Mouse (Mus musculus) heart, embryonic 11.5 days (tissue): ENCODE measurements around the gene Plaur. TPM values are rescaled to one million over a fixed set of nuclear protein-coding genes. Genes with fewer than 3 reads are reported as not detected.

Experiments used
- ATAC-seq: fragments of 200-750 bp; cut with Nextera tagmentation; replicated peaks from 2 replicates; pipeline ENCODE4 v1.8.0; 2017; ENCODE audit warnings: moderate library complexity; ENCODE audit not compliant: insufficient number of reproducible peaks, low FRiP score, low TSS enrichment
- H3K27ac ChIP-seq: fragments of 300-500 bp; sonication (generic); 2 replicates; pipeline ENCODE4 v1.5.1; 2014; ENCODE audit warnings: mild to moderate bottlenecking, low read depth, low read length
- H3K27me3 ChIP-seq: fragments of 300-500 bp; sonication (generic); 2 replicates; pipeline ENCODE4 v1.6.1; 2014; ENCODE audit warnings: mild to moderate bottlenecking, low read length, mixed read lengths; ENCODE audit not compliant: control insufficient read depth, insufficient read depth
- H3K36me3 ChIP-seq: fragments of 300-500 bp; sonication (generic); 2 replicates; pipeline ENCODE4 v1.6.1; 2014; ENCODE audit warnings: mild to moderate bottlenecking, low read length, moderate library complexity, mixed read lengths; ENCODE audit not compliant: control insufficient read depth, insufficient read depth
- H3K4me1 ChIP-seq: fragments of 300-500 bp; sonication (generic); 2 replicates; pipeline ENCODE4 v1.6.1; 2014; ENCODE audit warnings: low read length; ENCODE audit not compliant: control insufficient read depth, insufficient read depth
- H3K4me2 ChIP-seq: fragments of 300-500 bp; sonication (generic); 2 replicates; pipeline ENCODE4 v1.6.1; 2014; ENCODE audit warnings: mild to moderate bottlenecking, moderate library complexity
- H3K4me3 ChIP-seq: fragments of 300-500 bp; sonication (generic); 2 replicates; pipeline ENCODE4 v1.5.1; 2014; ENCODE audit warnings: low read depth, low read length
- H3K9ac ChIP-seq: fragments of 300-500 bp; sonication (generic); 2 replicates; pipeline ENCODE4 v1.6.1; 2014; ENCODE audit warnings: mild to moderate bottlenecking, low read depth, low read length, moderate library complexity
- H3K9me3 ChIP-seq: fragments of 300-500 bp; sonication (generic); replicated peaks from 2 replicates; pipeline ENCODE4 v1.6.1; 2016; ENCODE audit warnings: low read length; ENCODE audit not compliant: control insufficient read depth
- WGBS: fragments of 180-500 bp; shearing (Covaris S2); extraction: QIAGEN DNeasy Blood & Tissue Kit; methylation state at CpG from one replicate; pipeline ENCODE4 v1.1.7; 2014; ENCODE audit not compliant: insufficient replicate concordance; 5-methylcytosine and 5-hydroxymethylcytosine counted together
- polyA plus RNA-seq: library from polyadenylated mRNA; unstranded; fragments of >200 nt; fragmentation: Nextera tagmentation; extraction: Ambion mirVana; gene quantifications from 2 replicates; pipeline ENCODE4 v1.2.1, GENCODE M21; 2014

Plaur gene
- polyA plus RNA-seq, 1 experiment from 2014 or later: 6.9 TPM

GRCm38 (mm10) chr7:24439191-24439590 lies 23.1 kb upstream of the Plaur start:
- no peaks in the 10 kb centered on the region for H3K36me3 ChIP-seq
- H3K4me3 ChIP-seq: no peak overlapping the region
- H3K4me2 ChIP-seq: no peak overlapping the region
- ATAC-seq: no peak
- H3K27ac ChIP-seq: no peak overlapping the region
- no peak overlapping the region for H3K9ac ChIP-seq
- WGBS: 86% methylated on average over 6 of the region's 6 CpGs
- H3K9me3 ChIP-seq: no peaks in the 10 kb centered on the region
- peaks cover 1% of the 10 kb centered on the region; the same call in 1 of the 2 replicates for H3K27me3 ChIP-seq
- H3K4me1 ChIP-seq: peaks cover 3% of the 10 kb centered on the region; the same call in 1 of the 2 replicates

- no peak overlapping the region for H3K27ac ChIP-seq
- WGBS: 64% methylated on average over 7 of the region's 7 CpGs
- H3K9me3 ChIP-seq: no peaks in the 10 kb centered on the region
- H3K36me3 ChIP-seq: no peaks in the 10 kb centered on the region
- H3K4me2 ChIP-seq: no peak overlapping the region
- ATAC-seq: no peak
- H3K4me1 ChIP-seq: peaks cover 3% of the 10 kb centered on the region; the same call in 1 of the 2 replicates
- no peak overlapping the region for H3K9ac ChIP-seq
- H3K4me3 ChIP-seq: no peak overlapping the region
- H3K27me3 ChIP-seq: no peaks in the 10 kb centered on the region
Observed at GRCm38 (mm10) chr7:24439891-24440290, 22.4 kb upstream of the Plaur start.

- no peak overlapping the region for H3K9ac ChIP-seq
- no peak overlapping the region for H3K4me2 ChIP-seq
- no peaks in the 10 kb centered on the region for H3K27me3 ChIP-seq
- ATAC-seq: no peak
- H3K4me1 ChIP-seq: peaks cover 3% of the 10 kb centered on the region; the same call in 1 of the 2 replicates
- no peak overlapping the region for H3K27ac ChIP-seq
- H3K9me3 ChIP-seq: no peaks in the 10 kb centered on the region
- H3K4me3 ChIP-seq: no peak overlapping the region
- H3K36me3 ChIP-seq: no peaks in the 10 kb centered on the region
- 13% methylated on average over 1 of the region's 1 CpGs for WGBS
Observed at GRCm38 (mm10) chr7:24441785-24442184, 20.5 kb upstream of the Plaur start.

GRCm38 (mm10) chr7:24442313-24442712 lies 20.0 kb upstream of the Plaur start:
- Histone ChIP-seq H3K4me3 (no peak overlapping the region), H3K9ac (no peak overlapping the region), H3K9me3 (no peaks in the 10 kb centered on the region), H3K27ac (no peak overlapping the region), H3K4me1 (peaks cover 3% of the 10 kb centered on the region; the same call in 1 of the 2 replicates), H3K27me3 (no peaks in the 10 kb centered on the region), H3K36me3 (no peaks in the 10 kb centered on the region), H3K4me2 (no peak overlapping the region)
- ATAC-seq: no peak
- 61% methylated on average over 8 of the region's 8 CpGs for WGBS

- Histone ChIP-seq H3K36me3 (no peaks in the 10 kb centered on the region), H3K9ac (no peak overlapping the region), H3K27ac (no peak overlapping the region), H3K4me1 (no peaks in the 10 kb centered on the region), H3K27me3 (no peaks in the 10 kb centered on the region), H3K9me3 (no peaks in the 10 kb centered on the region), H3K4me3 (no peak overlapping the region), H3K4me2 (no peak overlapping the region)
- no peak for ATAC-seq
- 85% methylated on average over 9 of the region's 9 CpGs for WGBS
Observed at GRCm38 (mm10) chr7:24445266-24445926, 16.9 kb upstream of the Plaur start.

GRCm38 (mm10) chr7:24446697-24447340 lies 15.5 kb upstream of the Plaur start:
- Histone ChIP-seq H3K4me2 (no peak overlapping the region), H3K4me3 (no peak overlapping the region), H3K9me3 (no peaks in the 10 kb centered on the region), H3K27ac (no peak overlapping the region), H3K36me3 (no peaks in the 10 kb centered on the region), H3K27me3 (no peaks in the 10 kb centered on the region), H3K4me1 (no peaks in the 10 kb centered on the region), H3K9ac (no peak overlapping the region)
- WGBS: 74% methylated on average over 7 of the region's 7 CpGs
- no peak for ATAC-seq

- no peak for ATAC-seq
- H3K27me3 ChIP-seq: no peaks in the 10 kb centered on the region
- H3K9me3 ChIP-seq: no peaks in the 10 kb centered on the region
- H3K27ac ChIP-seq: no peak overlapping the region
- H3K4me1 ChIP-seq: no peaks in the 10 kb centered on the region
- no peak overlapping the region for H3K9ac ChIP-seq
- H3K4me2 ChIP-seq: no peak overlapping the region
- no peaks in the 10 kb centered on the region for H3K36me3 ChIP-seq
- no peak overlapping the region for H3K4me3 ChIP-seq
- 41% methylated on average over 14 of the region's 14 CpGs for WGBS
Observed at GRCm38 (mm10) chr7:24448782-24449517, 13.3 kb upstream of the Plaur start.

- WGBS: 52% methylated on average over 9 of the region's 9 CpGs
- Histone ChIP-seq H3K27ac (no peak overlapping the region), H3K4me3 (no peak overlapping the region), H3K27me3 (no peaks in the 10 kb centered on the region), H3K9ac (no peak overlapping the region), H3K9me3 (no peaks in the 10 kb centered on the region), H3K4me1 (no peaks in the 10 kb centered on the region), H3K4me2 (no peak overlapping the region), H3K36me3 (no peaks in the 10 kb centered on the region)
- ATAC-seq: no peak
Observed at GRCm38 (mm10) chr7:24450585-24451017, 11.7 kb upstream of the Plaur start.
